Mouse (Mus musculus): Measurements from ENCODE around the gene Cyct.
A peak's percentile ranks its signal among the peaks of the same experiment; 100 is the strongest.

The Cyct gene

DNA sequence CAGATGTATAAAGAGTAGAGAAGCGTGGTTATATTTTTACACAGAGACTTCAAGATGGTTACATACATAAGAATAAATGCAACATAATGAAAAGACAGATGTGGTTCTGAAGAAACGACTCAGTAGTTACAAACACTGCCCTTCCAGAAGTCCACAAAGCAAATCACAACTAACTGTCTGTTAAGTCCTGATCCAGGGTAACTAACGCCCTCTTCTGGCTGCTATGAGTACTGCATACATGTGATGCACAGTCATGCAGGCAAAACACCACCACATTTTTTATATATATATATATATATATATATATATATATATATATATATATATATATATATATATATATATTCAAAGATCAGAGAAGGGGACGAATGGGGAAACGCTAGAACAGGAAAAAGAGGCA lies 25.7 kb downstream of the Cyct start:
- DNase-seq: peak; percentile 20 to 45

DNA sequence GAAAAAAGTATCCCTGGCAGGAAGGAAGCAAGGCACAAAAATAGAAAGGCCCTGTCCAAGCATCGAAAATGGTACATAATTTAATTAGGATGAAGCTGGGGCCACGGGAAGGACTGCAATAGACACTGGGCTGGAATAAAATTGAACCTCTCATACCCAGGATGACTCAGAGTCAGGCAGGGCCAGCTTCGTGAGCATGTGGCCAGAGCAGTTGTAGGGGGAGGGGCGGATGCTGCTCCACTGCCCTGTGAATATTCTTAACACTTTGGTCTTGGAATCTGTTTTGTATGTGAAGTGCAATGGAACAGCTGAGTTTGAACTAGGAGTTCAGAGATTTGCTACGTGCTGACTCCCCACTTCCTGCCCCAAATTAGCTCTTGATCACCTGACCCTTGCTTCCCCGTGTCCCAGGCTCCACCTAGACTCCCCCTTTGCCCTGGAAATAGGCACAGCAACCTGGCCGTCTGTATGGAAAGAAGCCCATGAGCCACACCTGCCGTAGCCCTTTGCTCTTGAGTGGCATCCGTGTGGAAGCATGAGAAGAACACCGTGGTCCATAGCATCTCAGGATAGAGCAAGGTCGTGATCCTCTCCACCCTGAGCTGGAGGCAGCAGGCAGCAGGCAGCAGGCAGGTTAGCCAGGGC lies 28.0 kb downstream of the Cyct start:
- peak; percentile 17 to 20 for DNase-seq

DNA sequence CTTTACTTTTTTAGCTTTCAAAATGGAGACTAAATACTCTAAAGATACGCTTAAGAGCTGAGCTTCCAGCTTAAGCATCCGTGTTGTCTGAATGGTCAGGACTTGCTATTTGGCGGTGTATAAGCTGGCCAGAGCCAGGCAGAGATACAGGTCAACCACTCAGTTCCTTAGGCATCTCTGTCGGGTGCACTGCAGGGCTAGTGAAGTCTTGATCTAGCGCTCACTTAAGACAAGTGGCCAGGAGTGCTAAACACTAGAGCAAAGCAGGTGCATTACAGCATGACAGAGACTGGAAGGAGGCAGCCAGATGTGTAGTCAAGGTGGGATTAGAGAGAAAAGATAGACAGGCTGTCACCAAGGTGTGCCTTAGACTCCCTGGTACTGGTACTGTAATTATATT lies 30.2 kb downstream of the Cyct start:
- no peak for DNase-seq

DNA sequence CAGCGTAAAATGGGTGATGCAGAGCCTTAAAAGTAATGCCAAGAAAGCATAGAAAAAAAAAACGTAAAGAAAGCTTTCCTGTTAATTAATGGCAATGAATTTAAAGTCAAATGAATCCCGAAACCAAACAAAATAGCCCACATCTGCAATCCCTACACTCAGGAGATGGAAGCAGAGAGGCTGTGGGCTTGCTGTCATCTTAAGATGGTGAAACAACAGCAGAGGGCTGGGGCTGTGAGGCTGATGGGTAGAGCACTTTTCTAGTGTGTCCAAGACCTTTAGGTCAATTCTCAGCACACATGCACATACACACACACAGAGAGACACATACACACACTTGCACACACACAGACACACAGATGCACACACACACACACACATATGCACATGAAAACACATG lies 34.1 kb downstream of the Cyct start:
- DNase-seq: no peak

DNA sequence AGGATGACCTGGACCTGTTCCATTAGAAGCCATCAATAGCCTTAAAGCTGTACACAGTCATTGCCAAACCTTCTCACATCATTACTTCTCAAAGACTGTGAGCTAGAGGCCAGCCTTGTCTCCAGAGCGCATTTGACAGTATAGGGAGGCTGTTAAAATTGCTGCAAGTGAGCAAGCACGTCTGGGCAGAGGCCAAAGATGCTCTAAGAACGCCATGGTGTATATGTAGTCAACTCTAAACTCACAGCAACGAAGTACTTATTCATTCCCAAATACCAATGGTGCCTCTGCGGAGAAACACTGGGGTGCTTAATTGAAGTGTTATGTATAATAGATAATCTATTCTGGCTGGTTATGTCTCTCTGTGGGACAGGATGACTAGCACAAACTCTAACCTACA lies 35.8 kb downstream of the Cyct start:
- no peak for DNase-seq

DNA sequence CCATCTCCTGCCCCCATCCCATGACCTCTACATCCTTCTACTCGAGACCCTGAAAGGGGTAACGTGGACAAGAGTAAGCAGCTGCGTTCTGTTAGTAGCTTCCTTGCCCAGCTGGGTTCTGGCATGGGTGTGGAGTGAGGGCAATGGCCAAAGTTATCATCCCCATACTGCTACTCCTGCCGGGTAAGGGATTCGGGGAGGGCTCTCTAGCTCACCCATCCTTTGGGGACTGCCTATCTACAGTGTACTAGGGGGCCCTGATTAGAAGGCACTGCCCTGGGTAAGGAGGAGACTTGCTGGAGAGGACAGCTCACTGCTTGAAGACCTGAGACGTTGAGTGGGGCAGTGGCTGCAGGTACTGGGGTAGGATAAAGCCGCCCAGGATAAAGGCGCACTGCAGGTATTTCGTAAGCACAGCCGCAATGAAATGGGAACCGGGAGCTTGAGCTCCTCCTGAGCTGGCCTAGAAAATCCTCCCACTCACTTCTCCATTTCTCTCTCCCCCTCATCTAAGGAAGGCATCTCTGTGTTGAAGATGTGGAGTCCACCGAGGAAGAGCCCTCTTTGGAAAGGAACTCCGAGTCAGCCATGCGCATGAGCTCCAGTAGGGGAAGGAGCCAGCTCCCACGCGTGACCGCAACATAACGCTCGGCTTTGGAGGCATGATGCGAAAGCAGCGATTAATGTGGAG lies 36.9 kb downstream of the Cyct start:
- no peak for DNase-seq

DNA sequence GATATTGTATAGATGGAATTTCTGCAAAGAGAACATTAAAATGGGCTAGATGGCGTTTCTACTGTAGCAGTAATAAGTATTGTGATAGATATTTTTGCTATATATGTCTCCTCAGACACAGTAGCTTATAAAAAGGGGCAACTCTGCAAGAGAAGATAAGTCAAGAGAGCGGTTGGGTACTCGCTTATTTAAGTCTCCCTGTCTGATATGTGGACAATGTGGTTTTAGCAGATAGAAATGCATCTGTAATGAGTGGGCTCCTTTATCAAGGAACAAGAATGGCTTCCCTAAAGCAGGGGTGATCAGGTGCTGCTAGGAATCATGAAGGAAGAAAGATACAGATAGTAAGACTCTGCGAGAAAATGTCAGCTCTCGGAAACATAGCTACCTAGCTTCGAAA lies 39.9 kb downstream of the Cyct start:
- DNase-seq: no peak

DNA sequence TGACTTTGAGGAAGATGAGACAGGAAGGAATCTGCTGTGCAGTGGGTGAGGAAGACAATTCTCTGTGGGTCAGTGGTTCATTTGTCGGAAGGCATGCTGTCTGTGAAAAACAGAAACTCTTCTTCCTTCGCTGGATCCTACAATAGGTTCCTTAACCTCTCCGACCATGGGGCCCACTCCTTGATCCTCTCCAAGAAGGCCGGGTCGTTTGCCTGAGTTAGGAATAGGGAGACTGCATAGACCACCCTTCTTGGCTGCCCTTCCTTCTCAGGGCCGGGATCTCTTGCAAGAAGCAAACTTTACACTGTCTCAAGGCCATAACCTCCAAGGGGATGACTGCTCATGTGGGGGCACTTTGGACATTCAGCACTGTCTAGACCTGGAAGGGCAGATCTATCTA lies 41.0 kb downstream of the Cyct start:
- no peak for DNase-seq
